Mouse (Mus musculus) lung, adult 2 months (tissue): ENCODE measurements around the gene Dnajc14. TPM values are rescaled to one million over a fixed set of nuclear protein-coding genes. Genes with fewer than 3 reads are reported as not detected.

ENCODE experiments used
- DNase-seq: peaks from one replicate; pipeline ENCODE4 v3.0.0; 2022
- H3K4me1 ChIP-seq: fragments of 200-500 bp; 2 replicates; pipeline ENCODE4 v1.6.1; 2011; ENCODE audit warnings: low read length; ENCODE audit not compliant: control insufficient read depth, insufficient read depth
- H3K4me3 ChIP-seq: fragments of 200-500 bp; replicated peaks from 2 replicates; pipeline ENCODE3; 2011; ENCODE audit warnings: low read depth, mild to moderate bottlenecking, control low read depth, low read length; ENCODE audit errors: extremely low read depth
- CTCF ChIP-seq: fragments of 200-500 bp; IDR thresholded peaks from 2 replicates; pipeline ENCODE4 v1.5.1; 2011; ENCODE audit warnings: mild to moderate bottlenecking, low read length, control low read depth; ENCODE audit not compliant: insufficient read depth
- POLR2A ChIP-seq: fragments of 200-500 bp; IDR thresholded peaks from 2 replicates; pipeline ENCODE4 v1.6.1; 2011; ENCODE audit warnings: low read depth, mild to moderate bottlenecking, control low read depth, low read length, borderline replicate concordance; ENCODE audit errors: extremely low read depth
- WGBS: fragments of 180-500 bp; shearing (Covaris S2); methylation state at CpG from one replicate; pipeline ENCODE4 v1.1.7; 2018; 5-methylcytosine and 5-hydroxymethylcytosine counted together
- polyA plus RNA-seq: library from polyadenylated mRNA; depleted of rRNA; stranded (reverse); fragments of >200 nt; gene quantifications from 2 replicates; pipeline ENCODE4 v1.2.3, GENCODE M21; 2012; rRNA removed

Gene Dnajc14
- polyA plus RNA-seq, 1 experiment, result 22.7 TPM

GRCm38 (mm10) chr10:128846664-128847063 lies 42.8 kb downstream of the Dnajc14 start:
- H3K4me3 ChIP-seq, result no peak overlapping the region
- TF ChIP-seq CTCF (no peak), POLR2A (no peak)
- WGBS, result 91% methylated on average over 4 of the region's 4 CpGs
- DNase-seq, result no peak
- no peaks in the 10 kb centered on the region; the same call in 1 of the 2 replicates for H3K4me1 ChIP-seq

GRCm38 (mm10) chr10:128848426-128848825 lies 44.6 kb downstream of the Dnajc14 start:
- H3K4me1 ChIP-seq, result no peaks in the 10 kb centered on the region; the same call in 1 of the 2 replicates
- DNase-seq, result no peak
- H3K4me3 ChIP-seq, result no peak overlapping the region
- TF ChIP-seq POLR2A, result no peak
- TF ChIP-seq CTCF, result no peak
- WGBS, result 57% methylated on average over 2 of the region's 2 CpGs

GRCm38 (mm10) chr10:128850339-128850738 lies 46.5 kb downstream of the Dnajc14 start:
- DNase-seq, result no peak
- 73% methylated on average over 3 of the region's 3 CpGs for WGBS
- Histone ChIP-seq H3K4me1 (no peaks in the 10 kb centered on the region; the same call in 1 of the 2 replicates), H3K4me3 (no peak overlapping the region)
- TF ChIP-seq CTCF (no peak), POLR2A (no peak)

DNA sequence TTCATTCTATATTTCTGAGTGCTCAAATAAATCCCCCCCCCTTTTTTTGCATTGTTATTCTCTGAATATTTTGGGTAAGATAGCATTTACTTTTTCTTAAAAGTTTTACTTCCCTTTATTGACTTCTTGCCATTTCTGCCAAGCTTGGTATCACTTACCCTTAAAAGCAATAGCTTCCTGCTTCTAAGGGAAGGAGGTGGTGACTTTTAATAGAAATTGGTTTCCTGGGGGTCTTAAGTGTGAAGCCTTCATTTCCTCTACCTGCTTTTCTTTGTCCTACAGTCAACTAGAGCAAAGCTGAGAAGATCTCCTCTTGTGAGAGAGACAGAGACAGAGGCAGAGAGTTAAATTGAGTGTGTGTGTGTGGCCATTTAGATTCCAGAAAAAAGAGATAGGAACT lies 57.3 kb downstream of the Dnajc14 start:
- Histone ChIP-seq H3K4me3 (no peak overlapping the region), H3K4me1 (0 out of 2 replicates have a peak, but pooled peaks cover 2% of the 10 kb centered on the region)
- no peak for DNase-seq
- no peak for TF ChIP-seq CTCF
- no peak for TF ChIP-seq POLR2A

DNA sequence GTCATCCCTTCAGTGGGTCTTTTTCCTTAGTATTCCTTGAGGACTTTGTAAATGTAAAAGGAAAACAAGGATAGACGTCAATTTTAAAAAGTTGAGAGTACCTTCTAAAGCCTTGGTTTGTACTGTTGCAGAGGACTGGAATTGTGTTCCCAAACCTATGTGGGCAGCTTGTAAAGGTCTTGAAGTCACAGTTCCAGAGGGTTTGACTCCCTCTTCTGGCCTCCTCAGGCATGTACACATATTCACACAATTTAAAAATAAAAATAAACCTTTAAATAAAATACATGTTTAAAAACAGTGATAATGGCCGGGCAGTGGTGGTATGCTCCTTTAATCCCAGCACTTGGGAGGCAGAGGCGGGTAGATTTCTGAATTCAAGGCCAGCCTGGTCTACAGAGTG lies 62.2 kb downstream of the Dnajc14 start:
- TF ChIP-seq CTCF (0 out of 2 replicates have a peak, but pooled peaks have one; percentile 13), POLR2A (no peak)
- no peak for DNase-seq
- Histone ChIP-seq H3K4me1 (0 out of 2 replicates have a peak, but pooled peaks cover 2% of the 10 kb centered on the region), H3K4me3 (no peak overlapping the region)
- WGBS, result 53% methylated on average over 3 of the region's 3 CpGs

DNA sequence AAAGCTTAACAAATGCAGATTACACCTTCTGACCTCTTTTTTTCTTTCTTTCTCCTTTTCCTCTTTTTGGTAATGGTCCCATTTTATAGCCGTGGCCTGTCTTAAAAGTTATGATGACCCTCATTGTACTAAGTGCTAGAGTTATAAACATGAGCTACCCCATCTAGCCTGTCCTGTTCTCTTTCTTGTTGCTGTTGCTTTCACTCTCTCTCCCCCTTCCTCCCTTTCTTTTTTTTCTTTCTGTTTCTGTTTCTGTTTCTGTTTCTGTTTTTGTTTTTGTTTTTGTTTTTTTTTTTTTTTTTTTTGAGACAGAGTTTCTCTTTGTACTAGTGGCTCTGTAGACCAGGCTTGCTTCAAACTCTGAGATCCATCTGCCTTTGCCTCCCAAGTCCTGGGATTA lies 62.7 kb downstream of the Dnajc14 start:
- DNase-seq, result no peak
- WGBS, result 76% methylated on average over 1 of the region's 1 CpGs
- TF ChIP-seq CTCF (no peak), POLR2A (no peak)
- no peak overlapping the region for H3K4me3 ChIP-seq
- H3K4me1 ChIP-seq, result 0 out of 2 replicates have a peak, but pooled peaks cover 2% of the 10 kb centered on the region

Other genes with a start within 250 kb of the Dnajc14 start
- 13.7 and 23.9 TPM in 2 replicates for gene Pa2g4, start 238.1 kb upstream of the Dnajc14 start, polyA plus RNA-seq
- 20.0 and 24.9 TPM in 2 replicates for gene Erbb3, start 214.4 kb upstream of the Dnajc14 start, polyA plus RNA-seq
- gene Rps26, start 177.3 kb upstream of the Dnajc14 start, polyA plus RNA-seq, result 421 and 530 TPM in 2 replicates
- 2.7 and 4.4 TPM in 2 replicates for gene Ikzf4, start 158.1 kb upstream of the Dnajc14 start, polyA plus RNA-seq
- 8.9 and 15.3 TPM in 2 replicates for gene Suox, start 130.0 kb upstream of the Dnajc14 start, polyA plus RNA-seq
- gene Rab5b, start 107.8 kb upstream of the Dnajc14 start, polyA plus RNA-seq, result 80.0 and 109 TPM in 2 replicates
- gene Pmel, start 99.9 kb upstream of the Dnajc14 start, polyA plus RNA-seq, result 0.36 and 0.51 TPM in 2 replicates
- gene Cdk2, start 99.0 kb upstream of the Dnajc14 start, polyA plus RNA-seq, result 11.4 and 17.3 TPM in 2 replicates
- 38.4 and 53.7 TPM in 2 replicates for gene Dgka, start 59.2 kb upstream of the Dnajc14 start, polyA plus RNA-seq
- gene Pym1, start 56.2 kb upstream of the Dnajc14 start, polyA plus RNA-seq, result 15.9 and 22.4 TPM in 2 replicates
- 10.0 and 10.3 TPM in 2 replicates for gene Mmp19, start 13.2 kb upstream of the Dnajc14 start, polyA plus RNA-seq
- gene Tmem198b, start 308 bp downstream of the Dnajc14 start, polyA plus RNA-seq, result 18.3 and 20.6 TPM in 2 replicates
- gene Sarnp, start 13.3 kb downstream of the Dnajc14 start, polyA plus RNA-seq, result 3.4 and 9.9 TPM in 2 replicates
- gene Ormdl2, start 17.6 kb downstream of the Dnajc14 start, polyA plus RNA-seq, result 47.5 and 64.6 TPM in 2 replicates
- gene Gdf11, start 87.7 kb downstream of the Dnajc14 start, polyA plus RNA-seq, result 0.45 and 0.99 TPM in 2 replicates
- gene Cd63, start 96.9 kb downstream of the Dnajc14 start, polyA plus RNA-seq, result 110 and 132 TPM in 2 replicates
- 20.1 and 20.3 TPM in 2 replicates for gene Rdh5, start 118.8 kb downstream of the Dnajc14 start, polyA plus RNA-seq
- 171 and 192 TPM in 2 replicates for gene Bloc1s1, start 120.0 kb downstream of the Dnajc14 start, polyA plus RNA-seq
- 31.5 and 37.6 TPM in 2 replicates for gene Itga7, start 129.8 kb downstream of the Dnajc14 start, polyA plus RNA-seq
- gene Mettl7b, start 156.9 kb downstream of the Dnajc14 start, polyA plus RNA-seq, result 0.66 and 0.77 TPM in 2 replicates
- gene Olfr9, start 185.4 kb downstream of the Dnajc14 start, polyA plus RNA-seq, result not detected in 2 replicates
- not detected in 2 replicates for gene Olfr763, start 206.7 kb downstream of the Dnajc14 start, polyA plus RNA-seq
- gene Olfr764-ps1, start 235.8 kb downstream of the Dnajc14 start, polyA plus RNA-seq, result not detected in 2 replicates
- gene Olfr765, start 245.9 kb downstream of the Dnajc14 start, polyA plus RNA-seq, result not detected in 2 replicates